23 mouse cellular contexts compared by ENCODE assay signal in genomic region chr13:51677630-51678185, GRCm38 (mm10). TPM values are rescaled to one million over a fixed set of nuclear protein-coding genes. Genes with fewer than 3 reads are reported as not detected.
A peak's percentile ranks its signal among the peaks of the same experiment; 100 is the strongest.
DNase-seq lines count a peak whose midpoint lies in the region; ATAC-seq lines count a peak whose summit lies in the region.
"Had no signal": no experiment of that assay in that cellular context is flagged by ENCODE, and none has a peak within 500 bp of the region (broad histone marks: within the 10 kb centered on the region; RNA-seq: fewer than 3 reads in every experiment).

No protein-coding gene starts in this region.

- 0 out of 2 replicates have a peak, but pooled peaks have one; percentile 33 for ATAC-seq in kidney, embryonic 15.5 days (replicated peaks; ENCODE audit: low FRiP score)
- peak; percentile 87 for ATAC-seq in liver, embryonic 12.5 days
- peak; percentile 79 for ATAC-seq in megakaryocyte-erythroid progenitor cell, adult 5-6 weeks (replicated peaks; ENCODE audit: low FRiP score, low TSS enrichment, poor library complexity, severe bottlenecking)
- ATAC-seq: midbrain, embryonic 15.5 days had no signal

- no peaks in the 10 kb centered on the region for H3K9me3 ChIP-seq in kidney, embryonic 15.5 days (replicated peaks)
- H3K9me3 ChIP-seq in liver, embryonic 12.5 days (replicated peaks), result no peaks in the 10 kb centered on the region
- H3K9me3 ChIP-seq: forebrain, embryonic 12.5 days; heart, embryonic 15.5 days; limb, embryonic 15.5 days; megakaryocyte, embryonic 14.5 days; midbrain, embryonic 15.5 days had no signal

- no peak overlapping the region for H3K4me3 ChIP-seq in kidney, embryonic 15.5 days (replicated peaks)
- H3K4me3 ChIP-seq in liver, embryonic 12.5 days, result no peak overlapping the region
- H3K4me3 ChIP-seq: forebrain, embryonic 12.5 days; heart, embryonic 15.5 days; limb, embryonic 15.5 days; megakaryocyte, embryonic 14.5 days; midbrain, embryonic 15.5 days had no signal

- no peaks in the 10 kb centered on the region for H3K4me1 ChIP-seq in kidney, embryonic 15.5 days
- H3K4me1 ChIP-seq in liver, embryonic 12.5 days, result peaks cover 38% of the 10 kb centered on the region
- H3K4me1 ChIP-seq: forebrain, embryonic 12.5 days; limb, embryonic 15.5 days; midbrain, embryonic 15.5 days had no signal

- 99% methylated on average over 7 of the region's 7 CpGs for WGBS in kidney, embryonic 15.5 days
- WGBS in liver, embryonic 12.5 days (ENCODE audit: insufficient replicate concordance), result 48% methylated on average over 7 of the region's 7 CpGs

- H3K9ac ChIP-seq in kidney, embryonic 15.5 days, result no peak overlapping the region
- peak overlapping the region; percentile 23; the same call in 1 of the 2 replicates for H3K9ac ChIP-seq in liver, embryonic 12.5 days
- H3K9ac ChIP-seq: forebrain, embryonic 12.5 days; heart, embryonic 15.5 days; limb, embryonic 15.5 days; midbrain, embryonic 15.5 days had no signal

- H3K27me3 ChIP-seq in kidney, embryonic 15.5 days, result no peaks in the 10 kb centered on the region
- no peaks in the 10 kb centered on the region for H3K27me3 ChIP-seq in liver, embryonic 12.5 days (replicated peaks)
- H3K27me3 ChIP-seq: forebrain, embryonic 12.5 days; heart, embryonic 15.5 days; limb, embryonic 15.5 days; megakaryocyte, embryonic 14.5 days; midbrain, embryonic 15.5 days had no signal

- no peak overlapping the region for H3K27ac ChIP-seq in kidney, embryonic 15.5 days
- peak overlapping the region; percentile 55 for H3K27ac ChIP-seq in liver, embryonic 12.5 days
- H3K27ac ChIP-seq: forebrain, embryonic 12.5 days; heart, embryonic 15.5 days; limb, embryonic 15.5 days; midbrain, embryonic 15.5 days had no signal

- no peak overlapping the region for H3K4me2 ChIP-seq in kidney, embryonic 15.5 days
- H3K4me2 ChIP-seq in liver, embryonic 12.5 days, result peak overlapping the region; percentile 43
- H3K4me2 ChIP-seq: forebrain, embryonic 12.5 days; heart, embryonic 15.5 days; limb, embryonic 15.5 days; midbrain, embryonic 15.5 days had no signal

- intact Hi-C loops in heart, postnatal 10 days (cut with DNase I), result no loop called here

- DNase-seq in kidney, adult 9 months, result no peak
- DNase-seq in MEL-GATA-1-ER (ENCODE audit: extremely low read depth, low read depth), result peak; percentile 54
- DNase-seq in heart, postnatal 10 days, result no peak
- DNase-seq in urinary bladder, postnatal 14 days (ENCODE audit: low spot score), result no peak
- DNase-seq: adrenal gland, postnatal 14 days; B cell, adult 2 months; cerebellum, adult 18-20 months; cerebellum, postnatal 36 days; gastrocnemius, postnatal 14 days; heart, adult 18-20 months; kidney, adult 11 months; kidney, postnatal 10 days; lung, postnatal 10 days; right cerebral cortex, adult 18-20 months; thymus, postnatal 36 days had no signal

- H3K36me3 ChIP-seq in kidney, embryonic 15.5 days, result peaks cover 98% of the 10 kb centered on the region
- peaks cover 99% of the 10 kb centered on the region for H3K36me3 ChIP-seq in liver, embryonic 12.5 days

RNA-seq across cellular contexts. Expression of gene Secisbp2, which starts 26.2 kb away (rescaled TPM):
- polyA plus RNA-seq in kidney, embryonic 15.5 days (2015; fragmentation: Nextera tagmentation; extraction: Ambion mirVana), result 26.6 and 31.9 TPM in 2 replicates
- 19.7 and 22.7 TPM in 2 replicates for polyA plus RNA-seq in liver, embryonic 12.5 days (2016; fragmentation: Nextera tagmentation; extraction: Ambion mirVana)
- 33.2 and 41.6 TPM in 2 replicates for total RNA-seq in megakaryocyte-erythroid progenitor cell, adult 5-6 weeks (2014; fragmentation: Nextera tagmentation)
- 29.6 and 31.8 TPM in 2 replicates for total RNA-seq in megakaryocyte-erythroid progenitor cell, adult 5-6 weeks (2017)
- 10 to 100 TPM; 20.0 to 22.0 TPM for total RNA-seq in heart, postnatal 10 days (2021)

RNA-seq across cellular contexts. Expression of gene Cks2, which starts 32.7 kb away (rescaled TPM):
- 370 and 419 TPM in 2 replicates for polyA plus RNA-seq in kidney, embryonic 15.5 days (2015; fragmentation: Nextera tagmentation; extraction: Ambion mirVana)
- 405 and 413 TPM in 2 replicates for polyA plus RNA-seq in liver, embryonic 12.5 days (2016; fragmentation: Nextera tagmentation; extraction: Ambion mirVana)
- 342 and 430 TPM in 2 replicates for total RNA-seq in megakaryocyte-erythroid progenitor cell, adult 5-6 weeks (2014; fragmentation: Nextera tagmentation)
- total RNA-seq in megakaryocyte-erythroid progenitor cell, adult 5-6 weeks (2017), result 275 and 355 TPM in 2 replicates
- 10 to 100 TPM; 25.1 to 26.0 TPM for total RNA-seq in heart, postnatal 10 days (2021)

Comparison
In these comparisons a context has a peak if more than half of its experiments do, and no peak if none do; other contexts are left out.
1. ATAC-seq: peak in every context shown above with its lines; median percentile 87 in liver, embryonic 12.5 days; 79 in megakaryocyte-erythroid progenitor cell, adult 5-6 weeks; 33 in kidney, embryonic 15.5 days.
2. RNA of gene Cks2, which starts 32.7 kb away (total RNA-seq): 275 to 430 TPM in megakaryocyte-erythroid progenitor cell, adult 5-6 weeks; 25.1 to 26.0 TPM in heart, postnatal 10 days; every median in the first group is over 10 times any median in the second.